Mouse (Mus musculus): Measurements from ENCODE around the gene Mrpl19.

Mrpl19 gene

GRCm38 (mm10) chr6:81929402-81929801, 36.4 kb downstream of the Mrpl19 start:
- no peak for DNase-seq (ENCODE audit: low spot score in 2 of 2)

DNA sequence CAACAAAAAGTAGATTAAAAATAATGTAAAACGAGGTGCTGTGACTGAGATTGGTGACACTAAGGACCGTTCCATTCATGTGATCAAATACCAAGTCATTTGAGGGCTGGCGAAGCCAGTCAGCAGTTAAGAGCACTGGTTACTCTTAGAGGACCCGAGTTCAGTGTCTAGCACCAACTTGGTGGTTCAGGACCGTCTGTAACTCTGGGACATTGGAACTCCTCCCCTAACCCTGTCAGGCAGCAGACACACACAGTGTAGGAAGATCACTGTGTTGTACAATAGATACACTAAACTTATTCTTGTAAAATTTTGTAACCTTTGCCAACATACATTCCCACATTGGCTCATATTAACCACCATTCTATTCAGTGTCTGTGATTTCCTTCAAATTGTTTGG, 41.5 kb downstream of the Mrpl19 start:
- DNase-seq (ENCODE audit: low spot score in 2 of 2): no peak

- DNase-seq (ENCODE audit: low spot score in 2 of 2): peak; percentile 85 to 95
Observed at GRCm38 (mm10) chr6:81923523-81924142, 42.1 kb downstream of the Mrpl19 start, which contains the start of gene Gcfc2. TSS of gene Gcfc2 (plus strand) at chr6:81923669.

- DNase-seq (ENCODE audit: low spot score in 2 of 2): no peak
Observed at GRCm38 (mm10) chr6:81912177-81912576, 53.6 kb downstream of the Mrpl19 start.

GRCm38 (mm10) chr6:81911713-81912112, 54.0 kb downstream of the Mrpl19 start:
- no peak for DNase-seq (ENCODE audit: low spot score in 2 of 2)

DNA sequence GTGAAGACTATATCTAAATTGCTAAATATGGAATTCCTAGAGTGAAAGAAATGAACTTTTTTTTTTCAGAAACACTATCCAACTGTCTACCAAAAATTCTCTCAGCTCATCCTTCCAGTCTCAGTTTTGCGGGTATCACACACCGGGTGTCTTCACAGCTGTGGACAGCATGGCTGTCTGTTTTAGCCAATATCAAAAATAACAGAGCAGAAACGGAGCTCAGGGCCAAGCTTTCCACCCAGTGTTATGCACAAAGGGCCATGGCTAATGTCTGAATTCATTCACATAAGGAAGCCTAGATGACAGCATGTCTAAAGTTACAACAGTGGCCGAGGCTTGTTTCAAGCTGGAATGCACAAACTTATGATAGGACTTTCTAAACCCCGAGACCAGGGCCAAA, 54.5 kb downstream of the Mrpl19 start:
- DNase-seq (ENCODE audit: low spot score in 2 of 2): no peak

- no peak for DNase-seq (ENCODE audit: low spot score in 2 of 2)
Observed at GRCm38 (mm10) chr6:81910302-81910855, 55.4 kb downstream of the Mrpl19 start.
